Mouse (Mus musculus): ENCODE measurements around the gene Cntn3.
"Not testable (repeated sequence)": the region's sequence is repeated elsewhere in the genome, so short reads cannot be mapped to it uniquely, and the experiment has no call there.

The Cntn3 gene

DNA sequence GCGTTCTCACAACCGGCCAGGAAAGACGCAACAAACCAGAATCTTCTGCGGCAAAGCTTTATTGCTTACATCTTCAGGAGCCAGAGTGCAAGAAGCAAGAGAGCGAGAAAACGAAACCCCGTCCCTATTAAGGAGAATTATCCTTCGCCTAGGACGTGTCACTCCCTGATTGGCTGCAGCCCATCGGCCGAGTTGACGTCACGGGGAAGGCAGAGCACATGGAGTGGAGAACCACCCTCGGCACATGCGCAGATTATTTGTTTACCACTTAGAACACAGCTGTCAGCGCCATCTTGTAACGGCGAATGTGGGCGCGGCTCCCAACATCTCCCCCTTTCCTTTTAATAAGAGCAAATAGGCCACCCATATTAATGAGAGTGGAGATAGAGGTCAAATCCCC lies at the start of gene Cntn3:
TSS of gene Cntn3 (minus strand) at position 101 of the 400 bp plus-strand sequence.
- CTCF ChIA-PET, POLR2A ChIA-PET: not testable (repeated sequence)

DNA sequence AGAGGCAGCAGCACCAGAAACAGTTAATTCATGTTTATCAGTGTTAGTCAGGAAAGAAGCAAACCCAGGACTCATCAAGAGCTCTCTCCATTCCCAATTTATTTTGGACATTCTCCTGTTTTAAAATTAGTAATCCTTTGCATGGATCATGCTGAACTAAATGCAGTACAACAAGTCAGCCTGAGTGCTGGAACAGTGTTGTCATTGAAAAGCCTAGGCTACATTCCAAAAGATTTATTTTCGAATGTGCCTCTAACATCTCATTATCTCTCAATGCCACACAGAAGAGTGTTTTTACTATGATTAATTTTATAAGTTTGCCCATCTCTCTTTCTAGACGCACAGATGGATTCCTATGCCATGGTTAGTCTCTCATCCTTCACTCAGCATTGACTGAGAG lies 27.9 kb upstream of the Cntn3 start:
- POLR2A ChIA-PET, result no interaction called here
- CTCF ChIA-PET, result no interaction called here

DNA sequence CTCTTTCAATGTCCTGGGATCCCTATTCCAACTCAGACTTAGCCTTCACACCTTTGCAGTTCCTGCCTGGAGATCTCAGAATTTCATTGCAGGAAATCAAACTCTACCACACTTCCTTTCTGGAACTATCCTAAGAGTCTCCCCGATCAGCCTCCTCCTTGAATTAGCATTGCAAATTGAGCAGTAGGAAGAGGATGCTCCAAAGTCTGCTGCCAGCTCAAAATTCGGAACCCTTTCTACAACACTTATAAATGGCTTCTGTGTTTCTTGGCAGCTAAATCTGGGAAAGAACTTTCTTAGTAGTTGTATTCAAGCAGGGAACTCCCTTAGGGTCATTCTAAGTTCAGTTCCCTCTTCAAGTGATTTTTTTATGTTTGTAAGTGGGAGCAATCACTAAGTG lies 24.9 kb upstream of the Cntn3 start:
- ChIA-PET POLR2A (no interaction called here), CTCF (no interaction called here)

DNA sequence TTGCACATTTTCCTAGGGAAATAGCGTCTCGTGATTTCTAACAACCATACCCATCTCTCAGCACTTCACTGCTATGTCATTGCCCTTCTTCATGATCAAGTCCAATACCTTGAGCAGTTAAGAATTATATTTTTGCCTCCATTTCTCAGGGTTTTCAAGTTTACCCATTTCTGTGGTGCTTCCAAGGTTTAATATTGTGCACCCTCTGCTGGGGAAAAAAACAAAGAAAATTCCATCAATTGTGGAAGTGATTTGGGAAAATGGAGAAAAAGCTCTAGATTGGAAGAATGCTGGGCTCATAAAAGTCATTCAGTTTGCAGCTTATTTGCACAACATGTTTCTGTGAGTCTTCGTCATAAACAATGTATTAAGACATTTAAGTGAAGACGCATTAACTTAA lies 17.2 kb upstream of the Cntn3 start:
- CTCF ChIA-PET, result no interaction called here
- POLR2A ChIA-PET, result no interaction called here

DNA sequence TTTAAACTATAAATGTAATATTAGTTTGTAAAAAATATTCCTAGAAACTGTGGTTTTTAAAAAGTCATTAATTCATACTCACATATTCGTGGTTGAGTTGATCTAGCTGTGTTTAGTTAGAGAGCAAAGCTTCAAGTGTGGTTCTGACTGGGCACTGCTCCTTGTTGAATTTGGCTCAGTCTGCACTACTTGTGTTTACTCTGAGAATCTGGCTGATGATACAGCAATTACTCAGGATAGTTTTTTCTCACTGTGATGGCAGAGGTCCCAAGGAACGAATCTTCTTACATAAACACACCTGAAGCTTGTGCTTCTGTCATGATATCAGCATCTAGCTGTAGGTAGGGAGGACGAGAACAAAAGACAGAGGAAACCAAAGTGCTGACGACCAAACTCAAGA lies 16.4 kb upstream of the Cntn3 start:
- ChIA-PET POLR2A (no interaction called here), CTCF (no interaction called here)

DNA sequence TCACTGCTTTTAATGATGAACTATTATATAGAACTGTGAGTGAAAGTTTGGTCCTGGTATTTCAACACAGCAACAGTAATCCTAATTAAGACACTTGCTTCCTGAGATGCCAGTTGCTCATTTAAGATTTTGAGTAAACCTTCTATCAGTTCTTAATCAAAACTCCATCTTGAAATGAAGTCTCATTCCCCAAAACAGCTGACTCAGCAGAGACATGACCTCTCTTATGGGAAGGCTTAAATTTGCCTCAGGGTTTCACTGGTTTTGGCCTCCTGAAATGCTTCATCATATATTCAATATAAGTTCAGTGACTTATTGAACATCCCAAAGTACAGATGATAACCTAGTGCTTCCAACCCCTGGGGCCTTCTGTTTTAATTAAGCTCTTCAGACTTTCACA lies 13.2 kb upstream of the Cntn3 start:
- ChIA-PET POLR2A (no interaction called here), CTCF (no interaction called here)

DNA sequence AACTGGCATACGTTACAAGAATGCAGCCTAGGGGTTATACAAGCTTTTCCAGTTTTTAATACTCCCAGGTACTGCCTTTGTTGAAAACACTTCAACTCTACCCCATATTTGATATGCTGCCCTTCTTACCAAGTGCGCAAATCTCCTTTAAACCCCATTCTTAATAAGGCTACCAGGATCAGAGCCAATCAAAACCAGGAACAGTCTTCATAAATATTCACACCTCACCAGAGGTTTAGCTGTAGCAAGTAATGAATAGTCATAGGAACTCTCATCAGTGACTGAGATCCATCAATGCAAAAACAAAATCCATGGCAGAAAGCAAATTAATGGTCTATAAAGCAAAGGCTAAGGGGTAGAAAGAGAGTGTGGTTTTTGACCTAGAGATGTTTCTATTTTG lies 10.7 kb upstream of the Cntn3 start:
- ChIA-PET POLR2A (no interaction called here), CTCF (no interaction called here)

DNA sequence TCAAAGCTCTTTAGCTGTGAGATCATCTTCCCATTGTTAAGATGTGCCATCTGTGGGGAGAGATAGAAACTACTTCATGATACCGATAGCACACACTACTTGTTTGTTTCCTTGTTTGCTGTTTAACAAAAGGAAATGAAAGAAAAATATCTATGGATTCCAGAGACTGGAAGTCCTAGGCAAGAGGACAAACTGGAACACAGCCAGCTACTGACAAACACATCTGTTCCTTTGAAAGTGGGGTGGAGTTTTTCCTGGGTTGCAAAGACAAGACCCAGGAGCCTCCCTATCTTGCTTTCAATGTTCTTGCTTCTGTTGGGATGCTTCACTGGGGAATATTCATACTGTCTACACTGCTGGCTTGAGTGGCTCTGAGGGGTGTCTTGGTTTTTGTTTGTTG lies 5.4 kb downstream of the Cntn3 start:
- CTCF ChIA-PET, result no interaction called here
- POLR2A ChIA-PET, result no interaction called here

DNA sequence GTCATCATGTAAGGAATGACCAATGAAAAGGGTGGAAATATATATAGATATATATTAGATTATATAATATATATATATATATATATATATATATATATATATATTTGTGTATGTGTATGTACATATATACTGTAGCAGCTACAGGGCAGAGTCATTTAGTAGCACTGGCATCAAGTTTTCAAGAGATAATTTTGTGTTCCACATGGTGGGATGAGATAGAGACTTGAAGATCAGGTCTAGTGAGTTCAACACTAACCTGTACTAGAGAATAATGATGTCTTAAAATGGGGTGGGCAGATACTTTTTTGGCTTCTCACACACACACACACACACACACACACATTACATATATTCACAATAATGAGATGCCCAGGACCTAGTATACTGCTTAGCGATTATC lies 7.7 kb downstream of the Cntn3 start:
- ChIA-PET POLR2A (no interaction called here), CTCF (no interaction called here)

DNA sequence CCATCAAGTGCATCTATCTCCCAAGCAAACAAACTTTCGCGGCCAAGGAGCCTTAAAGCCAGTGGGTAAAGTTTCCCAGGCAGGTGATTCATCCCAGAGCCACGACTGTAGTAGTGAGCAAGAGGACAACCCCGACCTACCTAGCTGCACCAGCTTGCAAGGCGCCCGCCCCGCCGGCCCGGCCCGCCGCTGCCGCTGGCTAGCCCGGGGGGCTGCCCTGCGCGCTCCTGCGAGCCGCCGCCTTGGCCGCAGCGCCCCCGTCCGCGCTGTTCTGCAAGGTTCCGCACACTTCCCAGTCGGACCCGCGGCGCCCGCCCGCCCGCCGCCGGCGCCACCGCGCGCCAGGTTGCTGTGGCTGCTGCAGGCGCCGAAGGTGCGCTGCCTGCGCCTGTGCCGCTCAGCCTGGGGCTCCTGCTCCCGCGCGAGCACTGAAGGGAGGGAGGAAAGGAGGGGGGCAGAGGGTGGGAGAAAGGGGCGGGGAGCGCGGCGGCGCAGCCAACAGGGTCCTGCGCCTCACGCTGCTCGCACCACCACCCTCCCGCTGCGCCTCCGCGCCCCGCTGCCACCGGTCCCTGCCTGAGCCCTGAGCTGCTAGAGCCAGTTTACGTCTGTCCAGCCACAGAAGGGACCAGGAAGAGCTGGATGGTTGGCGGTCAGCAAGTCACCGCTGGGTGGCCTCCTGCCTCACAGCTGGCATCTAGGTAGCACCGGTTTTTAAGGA lies 8.7 kb downstream of the Cntn3 start:
- POLR2A ChIA-PET, result interaction anchor here in 1 of 4 experiments (0.6 kb wide), 1 partner anchor 24 kb away, joined by 3 read pairs; no protein-coding TSS in a partner anchor
- CTCF ChIA-PET, result interaction anchor here in 1 of 4 experiments (0.6 kb wide), 1 partner anchor 10 kb away, joined by 3 read pairs; no protein-coding TSS in a partner anchor

DNA sequence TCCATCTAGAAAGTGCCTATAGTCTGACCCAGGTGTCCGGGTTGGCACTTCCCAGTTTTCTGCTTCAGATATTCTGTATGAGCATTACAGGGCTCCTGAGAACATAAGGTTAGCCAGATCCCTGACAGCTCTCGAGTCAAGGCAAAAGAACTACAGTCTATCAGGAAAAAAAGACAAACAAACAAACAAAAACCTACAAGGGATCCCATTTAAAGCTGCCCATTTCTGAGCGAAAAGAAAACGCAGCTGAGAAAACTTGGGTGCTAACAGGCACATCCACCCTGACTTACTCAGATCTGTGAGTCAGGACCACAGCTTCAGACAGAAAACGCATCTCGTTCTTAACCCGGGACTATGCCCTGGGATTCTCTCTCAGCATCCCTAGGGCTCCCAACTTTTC lies 9.5 kb downstream of the Cntn3 start:
- ChIA-PET CTCF (no interaction called here), POLR2A (interaction anchor here in 1 of 4 experiments (0.6 kb wide), 1 partner anchor 25 kb away, joined by 3 read pairs; no protein-coding TSS in a partner anchor)

DNA sequence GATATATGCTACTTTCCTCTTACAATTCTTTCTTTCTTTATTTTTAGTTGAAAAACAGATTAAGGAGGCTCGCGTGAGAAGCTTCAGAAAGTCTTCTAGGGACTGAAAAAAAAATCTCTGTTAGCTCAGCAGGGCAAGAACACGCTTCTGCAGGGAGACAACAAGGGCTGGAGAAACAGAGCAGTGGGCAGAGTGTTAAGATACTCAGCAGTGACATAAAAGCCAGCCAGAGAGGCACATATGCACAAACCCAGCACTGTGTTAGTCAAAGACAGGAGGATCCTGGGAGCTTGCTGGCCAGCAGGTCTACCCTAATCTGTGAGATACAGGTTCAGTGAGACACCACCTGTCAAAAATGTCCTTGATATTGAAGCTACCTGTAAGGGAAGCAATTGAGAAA lies 15.4 kb downstream of the Cntn3 start:
- POLR2A ChIA-PET, result no interaction called here
- CTCF ChIA-PET, result no interaction called here

DNA sequence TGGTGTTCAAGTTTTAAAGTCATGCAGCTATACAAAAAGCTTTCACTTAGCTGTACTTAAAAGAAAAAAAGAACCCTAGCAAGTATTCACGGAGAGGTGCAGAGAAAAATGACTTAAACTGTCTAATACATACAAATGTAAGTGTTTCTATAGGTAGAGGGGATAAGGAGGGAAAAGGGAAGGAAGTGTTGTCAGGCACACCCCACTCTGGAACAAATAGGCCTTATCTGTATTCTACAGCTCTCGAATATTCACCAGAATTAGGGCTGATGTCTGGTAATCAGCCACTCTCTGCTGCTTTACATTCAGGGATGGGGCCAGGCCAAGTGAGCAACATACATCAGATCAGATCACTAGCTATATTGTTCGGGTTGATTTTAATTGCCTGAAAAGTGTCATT lies 16.4 kb downstream of the Cntn3 start:
- POLR2A ChIA-PET, result no interaction called here
- CTCF ChIA-PET, result interaction anchor here in 1 of 4 experiments (0.5 kb wide), 1 partner anchor 895 kb away, joined by 3 read pairs; no protein-coding TSS in a partner anchor

DNA sequence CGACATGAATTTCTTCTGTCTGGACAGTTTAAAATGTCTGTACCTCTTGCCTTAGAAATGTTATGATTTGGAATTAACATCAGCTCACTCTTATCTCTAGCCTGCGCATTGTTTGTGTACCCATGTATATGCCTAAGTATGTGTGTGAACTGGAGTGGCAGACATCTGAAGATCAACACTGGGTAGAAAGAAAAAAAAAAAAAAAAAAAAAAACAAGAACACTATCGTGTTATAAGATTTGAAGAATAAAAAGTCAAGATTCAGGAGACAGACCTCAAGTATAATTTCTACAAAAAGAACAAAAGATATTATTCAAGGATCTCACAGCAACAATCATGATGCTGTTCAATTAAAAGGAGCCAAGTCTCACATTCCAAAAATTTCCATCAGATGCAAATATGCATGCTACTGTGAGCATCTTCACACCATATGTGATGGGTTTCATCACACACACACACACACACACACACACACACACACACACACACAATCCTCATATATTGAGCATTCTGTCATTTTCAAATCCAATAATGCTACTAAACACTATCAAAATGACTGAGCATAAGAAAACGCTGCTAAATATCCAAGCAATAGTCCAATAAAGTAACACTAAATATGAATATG lies 17.0 kb downstream of the Cntn3 start:
- POLR2A ChIA-PET, result interaction anchor here in 1 of 4 experiments (0.6 kb wide), 1 partner anchor 629 kb away, joined by 4 read pairs; no protein-coding TSS in a partner anchor
- CTCF ChIA-PET, result interaction anchor here in 1 of 4 experiments (0.5 kb wide), 1 partner anchor 894 kb away, joined by 3 read pairs; no protein-coding TSS in a partner anchor

DNA sequence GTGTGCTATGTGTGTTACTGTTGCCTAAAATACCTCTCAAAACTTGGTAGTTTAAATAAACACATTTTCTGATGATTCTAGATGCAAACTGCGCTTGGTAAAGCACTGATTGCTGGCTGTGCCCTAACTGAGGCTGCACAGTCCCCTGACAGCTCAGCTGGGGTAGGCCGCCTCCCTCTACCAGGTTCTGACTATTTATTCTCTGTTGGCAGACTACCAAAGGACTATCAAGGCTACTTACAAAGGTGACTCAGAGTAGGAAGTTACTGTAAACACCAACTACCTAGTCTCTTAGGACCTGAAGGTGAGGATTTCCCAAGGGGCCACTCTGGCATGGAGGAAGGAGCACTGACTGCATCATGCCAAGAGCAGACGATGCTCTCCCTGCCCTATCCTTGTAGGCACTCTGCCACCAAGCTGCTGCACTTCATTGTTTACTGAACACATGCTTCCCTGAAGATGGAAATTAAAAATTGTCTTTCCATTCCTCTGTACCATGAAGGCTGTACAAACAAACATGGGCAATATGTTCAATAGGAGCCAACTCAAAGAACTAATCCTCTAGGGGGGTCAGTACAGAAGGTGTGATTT lies 17.7 kb downstream of the Cntn3 start:
- CTCF ChIA-PET, result no interaction called here
- POLR2A ChIA-PET, result interaction anchor here in 1 of 4 experiments (0.6 kb wide), 1 partner anchor 628 kb away, joined by 4 read pairs; no protein-coding TSS in a partner anchor

DNA sequence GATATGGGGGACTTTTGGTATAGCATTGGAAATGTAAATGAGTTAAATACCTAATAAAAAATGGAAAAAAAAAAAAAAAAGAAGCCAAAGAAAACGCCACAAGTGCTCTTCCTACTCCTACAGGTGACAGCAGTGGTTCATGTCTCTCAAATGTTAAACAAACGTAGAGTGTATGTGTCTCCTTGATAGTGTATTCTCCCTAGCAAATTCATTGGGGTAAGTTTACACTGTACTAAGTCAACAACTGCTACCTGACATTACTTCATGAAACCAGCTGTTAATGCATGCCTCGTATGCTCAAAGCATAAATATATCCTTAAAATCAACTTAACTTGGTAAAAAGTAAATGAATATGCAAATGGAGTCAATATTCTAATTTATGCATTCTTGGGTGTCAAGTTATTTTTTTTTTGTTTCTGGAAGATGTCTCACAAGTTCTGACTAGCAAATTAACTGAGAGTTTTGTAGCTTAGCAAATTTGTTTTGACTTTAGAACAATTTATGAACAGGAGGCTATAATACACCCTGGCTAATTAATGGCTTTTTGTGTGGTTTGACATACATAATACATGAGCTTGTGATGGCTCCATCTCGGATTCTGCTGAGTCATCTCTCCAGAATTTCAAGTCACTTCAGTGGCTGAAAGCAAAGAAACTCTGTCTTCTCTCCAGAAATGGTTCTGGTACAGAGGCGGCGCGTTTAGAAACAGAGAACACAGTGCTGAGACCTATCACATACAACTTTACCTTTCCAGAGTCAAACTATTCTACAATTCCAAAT lies 31.1 kb downstream of the Cntn3 start:
- POLR2A ChIA-PET, result no interaction called here
- CTCF ChIA-PET, result no interaction called here

DNA sequence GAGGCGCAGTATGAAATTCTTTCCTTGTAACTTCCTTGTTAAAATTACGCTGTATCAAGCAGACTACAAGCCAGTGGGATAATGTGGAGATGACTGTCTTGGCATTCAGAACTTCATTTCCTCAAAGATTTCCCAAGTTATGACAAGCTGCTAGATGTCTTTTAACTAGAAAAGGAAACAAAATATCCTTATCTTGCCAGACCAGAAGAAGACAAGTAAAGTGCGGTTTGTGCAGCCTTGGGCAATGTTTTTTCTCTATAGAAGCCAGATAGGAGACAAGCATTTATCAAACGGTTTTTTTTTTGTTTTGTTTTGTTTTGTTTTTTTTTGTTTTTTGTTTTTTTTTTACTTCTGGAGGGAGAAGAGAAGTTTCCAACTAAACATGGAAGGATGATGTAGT lies 37.3 kb downstream of the Cntn3 start:
- ChIA-PET POLR2A (interaction anchor here in 1 of 4 experiments (0.7 kb wide), 1 partner anchor 868 kb away, joined by 4 read pairs; no protein-coding TSS in a partner anchor), CTCF (no interaction called here)

DNA sequence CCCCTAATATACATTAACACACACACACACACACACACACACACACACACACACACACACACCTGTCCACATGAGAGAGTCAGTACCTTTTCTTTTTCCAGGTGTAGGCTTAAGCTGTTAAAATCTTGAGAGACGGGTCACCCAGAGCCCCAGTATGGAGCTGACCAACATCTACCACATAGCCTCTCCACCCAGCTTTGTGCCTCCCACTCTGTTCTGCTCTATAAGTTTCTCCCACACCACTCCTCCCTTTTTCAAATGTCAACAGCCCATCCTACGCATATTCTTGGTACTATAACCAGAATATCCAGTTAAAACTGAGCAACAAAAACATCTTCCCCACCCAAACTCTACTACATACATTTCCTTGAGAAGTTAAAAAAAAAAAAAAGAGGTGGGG lies 49.9 kb downstream of the Cntn3 start:
- POLR2A ChIA-PET, result interaction anchor here in 1 of 4 experiments (0.7 kb wide), 1 partner anchor 769 kb away, joined by 3 read pairs; no protein-coding TSS in a partner anchor
- CTCF ChIA-PET, result no interaction called here

DNA sequence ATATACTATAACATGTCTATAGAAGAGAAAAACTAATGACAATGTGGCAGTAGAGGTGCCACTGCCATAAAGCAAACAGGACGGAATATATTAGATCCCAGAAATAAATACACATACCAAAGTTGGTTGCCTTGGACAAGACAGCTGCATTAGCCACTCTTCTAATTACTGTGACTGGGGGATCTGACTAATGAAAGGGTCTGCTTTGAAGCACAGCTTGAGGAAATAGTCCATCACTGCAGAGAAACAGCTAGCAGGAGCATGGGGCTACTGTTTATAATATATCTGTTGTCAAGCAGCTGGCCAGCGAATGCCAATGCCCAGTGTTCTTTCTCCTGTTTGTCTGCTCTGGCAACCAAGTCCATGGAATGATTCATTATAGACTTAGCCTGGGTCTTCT lies 51.9 kb downstream of the Cntn3 start:
- ChIA-PET POLR2A (no interaction called here), CTCF (interaction anchor here in 1 of 4 experiments (1.0 kb wide), 1 partner anchor 17 kb away, joined by 6 read pairs; no protein-coding TSS in a partner anchor)

DNA sequence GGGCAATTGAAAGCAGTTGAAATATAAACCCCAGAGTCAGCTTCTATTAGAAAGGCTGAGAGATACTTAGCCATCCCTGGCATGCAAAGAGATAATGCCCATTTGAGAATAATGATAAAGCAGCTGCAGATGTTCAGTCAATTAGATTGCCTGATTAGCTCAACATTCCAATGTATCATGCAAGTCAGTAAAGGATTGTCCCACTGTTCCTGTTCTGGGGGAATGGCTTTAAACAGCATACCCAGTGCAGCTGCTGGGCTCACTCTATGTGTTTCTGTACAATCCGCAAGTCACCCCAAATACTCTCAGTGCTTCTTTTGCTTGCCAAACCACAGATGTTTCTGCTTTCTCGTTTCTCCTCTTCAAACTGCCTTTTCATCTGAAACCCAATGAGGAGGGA lies 57.7 kb downstream of the Cntn3 start:
- CTCF ChIA-PET, result no interaction called here
- POLR2A ChIA-PET, result no interaction called here

Data from embryonic stem cell, embryonic (primary cell).